Comparison of ENCODE assay signal across 8 mouse cellular contexts in genomic region chr2:73910571-73911174, GRCm38 (mm10). TPM values are rescaled to one million over a fixed set of nuclear protein-coding genes. Genes with fewer than 3 reads are reported as not detected.
A peak's percentile ranks its signal among the peaks of the same experiment; 100 is the strongest.
DNase-seq lines count a peak whose midpoint lies in the region; ATAC-seq lines count a peak whose summit lies in the region.

No protein-coding gene starts in this region.

- peaks cover 28% of the 10 kb centered on the region for H3K36me3 ChIP-seq in embryonic facial prominence, embryonic 12.5 days
- H3K36me3 ChIP-seq in limb, embryonic 15.5 days, result peaks cover 28% of the 10 kb centered on the region
- H3K36me3 ChIP-seq in midbrain, embryonic 16.5 days (ENCODE audit: control insufficient read depth, insufficient read depth, low read length), result peaks cover 22% of the 10 kb centered on the region

- no peaks in the 10 kb centered on the region for H3K27me3 ChIP-seq in embryonic facial prominence, embryonic 12.5 days
- no peaks in the 10 kb centered on the region for H3K27me3 ChIP-seq in limb, embryonic 15.5 days
- H3K27me3 ChIP-seq in midbrain, embryonic 16.5 days (ENCODE audit: control insufficient read depth, insufficient read depth, low read depth, low read length), result no peaks in the 10 kb centered on the region

- peak overlapping the region; percentile 98 for H3K4me3 ChIP-seq in embryonic facial prominence, embryonic 12.5 days
- H3K4me3 ChIP-seq in limb, embryonic 15.5 days, result peak overlapping the region; percentile 81
- H3K4me3 ChIP-seq in midbrain, embryonic 16.5 days (ENCODE audit: low read depth, low read length), result peak overlapping the region; percentile 75

- no peak for ATAC-seq in embryonic facial prominence, embryonic 12.5 days (ENCODE audit: insufficient number of reproducible peaks, insufficient read depth, low FRiP score, low TSS enrichment)
- peak; percentile 42; the same call in 1 of the 2 replicates for ATAC-seq in limb, embryonic 15.5 days (ENCODE audit: insufficient number of reproducible peaks, low FRiP score, low TSS enrichment, low read depth)
- ATAC-seq in midbrain, embryonic 16.5 days, result peak; percentile 57

- WGBS in embryonic facial prominence, embryonic 12.5 days, result under 1% methylated on average over 50 of the region's 50 CpGs
- under 1% methylated on average over 50 of the region's 50 CpGs for WGBS in limb, embryonic 15.5 days
- WGBS in midbrain, embryonic 16.5 days, result under 1% methylated on average over 45 of the region's 50 CpGs

- peak overlapping the region; percentile 90 for H3K27ac ChIP-seq in embryonic facial prominence, embryonic 12.5 days
- H3K27ac ChIP-seq in limb, embryonic 15.5 days, result peak overlapping the region; percentile 88
- H3K27ac ChIP-seq in midbrain, embryonic 16.5 days (ENCODE audit: low read length), result peak overlapping the region; percentile 79

- H3K4me2 ChIP-seq in embryonic facial prominence, embryonic 12.5 days (replicated peaks), result peak overlapping the region; percentile 66
- peak overlapping the region; percentile 64 for H3K4me2 ChIP-seq in limb, embryonic 15.5 days
- H3K4me2 ChIP-seq in midbrain, embryonic 16.5 days (ENCODE audit: low read length), result peak overlapping the region; percentile 62

- H3K4me1 ChIP-seq in embryonic facial prominence, embryonic 12.5 days, result peaks cover 9% of the 10 kb centered on the region; the same call in 1 of the 2 replicates
- H3K4me1 ChIP-seq in limb, embryonic 15.5 days, result peaks cover 8% of the 10 kb centered on the region
- H3K4me1 ChIP-seq in midbrain, embryonic 16.5 days (ENCODE audit: control insufficient read depth, insufficient read depth, low read length), result peaks cover 8% of the 10 kb centered on the region

- no peaks in the 10 kb centered on the region for H3K9me3 ChIP-seq in embryonic facial prominence, embryonic 12.5 days
- H3K9me3 ChIP-seq in limb, embryonic 15.5 days, result no peaks in the 10 kb centered on the region
- no peaks in the 10 kb centered on the region for H3K9me3 ChIP-seq in midbrain, embryonic 16.5 days (replicated peaks; ENCODE audit: control insufficient read depth, low read length, poor library complexity, severe bottlenecking)

- peak; percentile 43 to 61 for DNase-seq in thymus, adult 18-20 months
- DNase-seq in thymus, postnatal 0 days (ENCODE audit: low spot score), result no peak
- DNase-seq in heart, adult 18-20 months, result peak; percentile 58 to 68
- DNase-seq in kidney, adult 18-20 months, result peak; percentile 68
- DNase-seq in spleen, postnatal 14 days (ENCODE audit: low spot score in 2 of 2), result peak; percentile 21 to 28

- peak overlapping the region; percentile 99 for H3K9ac ChIP-seq in embryonic facial prominence, embryonic 12.5 days
- peak overlapping the region; percentile 97 for H3K9ac ChIP-seq in limb, embryonic 15.5 days
- H3K9ac ChIP-seq in midbrain, embryonic 16.5 days (ENCODE audit: low read depth, low read length), result peak overlapping the region; percentile 96

RNA-seq across cellular contexts. Expression of gene Atp5g3, which starts 0.5 kb away (rescaled TPM):
- polyA plus RNA-seq in thymus, postnatal 0 days (2015; fragmentation: Nextera tagmentation; extraction: Ambion mirVana), result 1,407 and 1,410 TPM in 2 replicates
- 889 and 909 TPM in 2 replicates for polyA plus RNA-seq in embryonic facial prominence, embryonic 12.5 days (2016; fragmentation: Nextera tagmentation; extraction: Ambion mirVana)
- 1,000 to 10,000 TPM; 3,414 to 3,928 TPM for total RNA-seq in heart, adult 18-20 months (2021)
- polyA plus RNA-seq in limb, embryonic 15.5 days (2015; fragmentation: Nextera tagmentation; extraction: Ambion mirVana), result 804 and 950 TPM in 2 replicates
- 1,014 and 1,037 TPM in 2 replicates for polyA plus RNA-seq in midbrain, embryonic 16.5 days (2015; fragmentation: Nextera tagmentation; extraction: Ambion mirVana)

RNA-seq across cellular contexts. Expression of gene Atf2, which starts 18.2 kb away (rescaled TPM):
- polyA plus RNA-seq in thymus, postnatal 0 days (2015; fragmentation: Nextera tagmentation; extraction: Ambion mirVana), result 37.2 and 46.6 TPM in 2 replicates
- polyA plus RNA-seq in embryonic facial prominence, embryonic 12.5 days (2016; fragmentation: Nextera tagmentation; extraction: Ambion mirVana), result 82.4 and 83.3 TPM in 2 replicates
- 10 to 100 TPM; 40.5 to 46.1 TPM for total RNA-seq in heart, adult 18-20 months (2021)
- 57.7 and 60.1 TPM in 2 replicates for polyA plus RNA-seq in limb, embryonic 15.5 days (2015; fragmentation: Nextera tagmentation; extraction: Ambion mirVana)
- 124 and 130 TPM in 2 replicates for polyA plus RNA-seq in midbrain, embryonic 16.5 days (2015; fragmentation: Nextera tagmentation; extraction: Ambion mirVana)
